Mouse (Mus musculus) adrenal gland (tissue): Measurements from ENCODE around the gene Clip3.

ENCODE experiments used
- intact Hi-C: fragments of 180-260 bp; cut with DNase I; formaldehyde crosslinking; loops from one replicate; pipeline ENCODE4 v1.15.1; 2025

Gene Clip3

GRCm38 (mm10) chr7:30294296-30294695 is 2.8 kb downstream of the Clip3 start:
- intact Hi-C loops = no loop called here

DNA sequence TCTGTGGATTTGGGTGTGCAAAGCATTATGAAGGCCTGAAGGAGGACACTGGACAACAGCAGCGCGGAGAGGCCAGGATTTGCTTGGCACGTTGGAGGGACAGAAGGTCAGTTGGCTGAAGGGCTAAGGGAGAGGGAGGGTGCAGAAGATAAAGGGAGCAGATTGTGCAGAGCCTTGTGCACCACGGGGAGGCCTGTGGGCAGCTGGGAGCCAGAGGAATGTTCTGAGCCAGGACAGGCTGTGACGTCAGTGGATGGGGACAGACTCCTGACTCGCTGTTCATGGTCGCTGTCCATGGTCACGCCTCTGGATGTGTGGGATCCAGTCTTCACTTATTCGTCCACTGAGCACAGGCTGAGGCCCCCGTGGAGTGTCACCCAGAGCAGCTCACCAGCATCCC is 3.6 kb downstream of the Clip3 start:
- intact Hi-C loops = no loop called here

DNA sequence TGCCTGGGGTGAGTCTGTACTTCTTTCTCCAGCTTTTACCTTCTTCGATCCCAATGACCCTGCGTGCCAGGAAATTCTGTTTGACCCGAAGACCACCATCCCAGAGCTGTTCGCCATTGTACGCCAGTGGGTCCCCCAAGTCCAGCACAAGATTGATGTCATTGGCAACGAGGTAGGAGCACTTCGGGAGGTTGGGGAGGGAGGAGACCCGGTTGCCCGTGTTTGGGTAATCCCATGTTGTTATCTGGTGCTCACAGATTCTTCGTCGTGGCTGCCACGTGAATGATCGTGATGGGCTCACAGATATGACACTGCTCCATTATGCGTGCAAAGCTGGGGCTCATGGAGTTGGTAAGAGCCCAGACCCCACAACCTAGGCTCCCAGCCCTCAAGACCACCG is 5.3 kb downstream of the Clip3 start:
- intact Hi-C loops = no loop called here

DNA sequence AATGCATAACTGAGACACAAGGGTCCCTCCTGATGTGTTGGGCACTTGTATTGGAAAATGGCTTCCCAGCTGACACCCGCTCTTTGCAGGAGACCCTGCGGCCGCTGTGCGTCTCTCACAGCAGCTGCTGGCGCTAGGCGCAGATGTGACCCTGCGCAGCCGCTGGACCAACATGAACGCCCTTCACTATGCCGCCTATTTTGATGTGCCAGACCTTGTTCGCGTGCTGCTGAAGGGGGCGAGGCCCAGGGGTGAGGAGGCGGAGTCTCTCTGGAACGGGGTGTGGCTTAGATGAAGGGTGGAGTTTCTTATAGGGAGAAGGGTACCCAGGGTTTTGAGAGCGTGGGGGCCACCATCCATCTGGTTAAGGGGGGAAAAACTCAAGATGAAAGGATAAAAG is 5.7 kb downstream of the Clip3 start:
- intact Hi-C loops = no loop called here

DNA sequence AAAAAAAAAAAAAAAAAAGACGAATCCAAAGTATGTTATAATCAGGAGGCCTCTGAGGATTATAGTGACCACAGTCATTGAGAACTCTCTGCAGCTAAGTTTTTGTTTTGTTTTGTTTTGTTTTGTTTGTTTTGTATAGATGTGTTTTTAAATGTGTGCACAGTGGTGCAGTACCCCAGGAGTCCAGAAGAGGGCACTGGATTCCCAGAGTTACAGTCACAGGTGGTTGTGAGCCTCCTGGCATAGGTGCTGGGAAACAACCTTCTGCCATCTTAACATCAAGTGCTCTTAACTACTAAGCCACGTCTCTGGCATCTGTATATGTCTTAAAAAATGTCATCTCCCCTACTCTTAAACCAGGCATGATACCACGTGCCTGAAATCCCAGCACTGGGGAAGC is 9.4 kb downstream of the Clip3 start:
- intact Hi-C loops = no loop called here

DNA sequence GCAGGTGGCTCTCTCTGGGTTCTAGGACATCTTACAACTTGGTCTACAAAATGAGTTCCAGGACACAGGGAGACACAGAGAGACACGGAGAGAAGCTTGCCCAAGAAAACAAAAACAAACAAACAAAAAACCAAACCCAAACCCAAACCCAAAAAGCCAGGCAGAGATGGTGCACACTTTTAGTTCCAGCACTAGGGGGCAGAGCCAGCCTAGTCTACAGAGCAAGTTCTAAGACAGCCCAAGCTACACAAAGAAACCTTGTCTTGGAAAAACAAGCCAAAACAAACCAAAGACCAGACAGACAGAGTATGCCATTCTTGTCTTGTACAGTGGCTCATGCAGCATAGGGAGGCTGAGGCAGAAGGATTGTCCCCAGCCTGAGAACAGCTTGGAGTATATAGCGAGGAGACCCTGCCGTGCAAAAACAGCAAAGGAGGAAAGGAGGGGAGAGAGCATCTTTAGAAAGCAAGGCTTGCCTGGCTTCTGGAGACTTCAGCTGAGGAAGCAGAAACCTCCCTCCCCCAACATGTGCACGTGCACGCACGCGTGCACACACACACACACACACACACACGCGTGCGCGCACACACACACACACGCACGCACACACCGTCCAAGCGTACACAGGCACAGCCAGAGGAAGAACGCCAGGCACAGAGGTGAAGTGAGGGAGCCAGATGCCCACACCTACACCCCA is 14.7 kb downstream of the Clip3 start:
- intact Hi-C loops = no loop called here

GRCm38 (mm10) chr7:30308076-30309005 is 16.8 kb downstream of the Clip3 start, which contains the start of gene Alkbh6:
Gene Alkbh6 (plus strand): TSS chr7:30308717.
- intact Hi-C loops = no loop called here

- intact Hi-C loops = no loop called here
Observed at GRCm38 (mm10) chr7:30309395-30310129, 18.0 kb downstream of the Clip3 start.

DNA sequence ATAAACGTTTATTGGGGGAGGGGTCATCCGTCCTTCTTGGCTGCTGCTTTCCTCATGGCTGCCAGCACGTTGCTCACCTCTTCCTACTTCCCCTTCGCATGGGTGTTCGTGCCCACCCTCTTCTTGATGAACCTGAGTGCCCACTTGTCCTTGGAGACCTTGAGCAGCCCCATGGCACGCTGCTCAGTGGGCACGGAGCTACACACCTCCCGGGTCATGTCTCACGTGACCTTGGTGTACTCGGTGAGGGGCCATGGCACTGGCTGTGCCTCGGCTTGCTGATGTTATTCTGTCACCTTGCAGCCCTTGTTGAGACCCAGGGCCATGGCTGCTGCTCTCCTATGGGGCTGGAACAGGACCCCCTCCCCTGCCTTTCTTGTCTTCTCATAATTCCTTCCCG is 18.6 kb downstream of the Clip3 start:
- intact Hi-C loops = no loop called here

DNA sequence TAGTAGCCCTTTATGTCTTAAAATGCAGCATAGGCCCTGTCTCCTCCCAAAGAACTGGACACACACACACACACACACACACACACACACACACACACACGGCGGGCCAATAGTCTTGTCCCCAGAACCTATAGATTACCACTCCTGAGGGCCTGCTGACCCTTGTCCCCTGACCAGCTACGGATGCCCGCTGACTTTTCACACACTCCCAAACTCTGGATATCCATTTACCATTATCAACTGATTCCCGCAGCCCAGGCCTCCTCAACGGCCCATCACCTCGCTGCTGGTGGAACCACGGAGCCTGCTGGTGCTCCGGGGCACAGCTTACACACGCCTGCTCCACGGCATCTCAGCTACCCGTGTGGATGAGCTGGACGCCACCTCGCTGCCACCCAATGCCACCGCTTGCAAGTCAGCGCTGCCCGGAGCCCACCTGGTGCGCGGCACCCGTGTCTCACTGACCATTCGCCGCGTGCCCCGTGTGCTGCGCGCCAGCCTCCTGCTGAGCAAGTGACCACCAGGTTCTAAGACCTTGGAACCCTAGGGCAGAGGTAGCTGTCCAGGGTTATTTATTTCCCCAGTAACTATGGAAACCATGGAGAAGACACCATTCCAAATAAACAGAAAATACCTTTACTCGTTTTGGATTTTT is 22.3 kb downstream of the Clip3 start:
- intact Hi-C loops = no loop called here

DNA sequence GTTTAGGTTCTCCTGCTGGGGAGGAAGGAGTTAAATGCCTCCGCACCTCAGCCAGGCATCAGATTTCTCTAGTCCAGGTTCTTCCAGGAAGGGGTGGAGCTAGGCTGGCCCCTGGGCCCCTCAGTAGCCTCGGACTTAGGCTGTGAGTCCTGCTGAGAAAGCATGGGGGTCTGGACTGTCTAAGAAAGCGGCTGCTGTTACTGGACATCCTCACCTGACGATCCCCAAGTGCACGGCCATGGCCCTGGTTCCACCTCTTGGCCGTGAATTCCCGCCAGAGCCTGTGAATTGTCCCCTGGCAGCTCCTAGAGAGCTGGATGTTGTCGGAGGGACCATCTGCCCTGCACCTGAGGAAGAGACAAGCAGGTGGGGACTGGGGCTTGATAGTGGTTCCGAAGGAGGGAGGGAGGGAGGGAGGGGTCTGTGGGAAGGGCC is 23.2 kb downstream of the Clip3 start, which contains the start of gene Syne4:
Syne4 (plus strand) TSS at position 87 of the 435 bp plus-strand sequence.
- intact Hi-C loops = no loop called here

DNA sequence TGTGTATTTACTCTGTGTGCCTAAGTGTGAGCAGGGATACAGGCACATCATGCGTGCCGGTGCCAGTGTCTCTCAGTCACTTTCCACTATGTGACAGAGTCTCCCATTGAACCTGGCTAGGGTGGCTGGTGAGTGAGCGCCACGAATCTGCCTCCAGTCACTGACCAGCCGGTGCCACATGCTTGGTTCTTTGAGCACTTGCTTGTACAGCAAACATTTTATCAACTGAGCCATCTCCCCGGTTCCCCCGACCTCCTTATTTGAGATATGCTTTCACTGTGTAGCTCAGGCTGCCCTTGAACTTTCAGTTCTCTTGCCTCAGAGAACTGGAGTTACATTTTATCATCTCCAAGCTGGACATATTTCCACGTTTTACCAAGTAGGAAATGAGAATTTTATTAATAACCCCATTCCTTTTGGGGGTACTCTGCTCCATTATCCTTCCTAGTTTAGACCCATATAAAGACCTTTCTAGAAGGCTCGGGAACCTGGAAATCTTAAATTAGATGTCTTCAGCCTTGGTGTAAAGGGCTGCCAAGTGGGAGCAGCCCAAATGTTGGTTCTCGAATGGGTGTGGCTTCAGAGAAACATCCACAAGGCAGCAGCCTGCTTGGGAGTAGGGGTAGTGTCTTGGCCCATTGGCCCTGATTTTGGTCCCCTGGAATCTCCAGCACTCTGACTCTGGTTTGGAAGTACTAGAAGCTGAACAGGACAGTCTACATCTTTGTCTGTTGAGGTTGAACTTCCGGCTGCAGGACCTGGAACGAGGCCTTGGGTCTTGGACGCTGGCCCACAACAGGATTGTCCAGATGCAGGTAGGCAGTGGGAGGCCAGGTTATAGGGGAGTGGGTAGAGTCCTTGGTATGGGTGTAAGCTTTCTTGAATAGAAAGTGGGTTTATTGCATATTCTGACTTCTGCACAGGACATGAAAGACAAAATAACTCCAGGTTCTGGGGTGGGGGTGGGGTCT is 24.3 kb downstream of the Clip3 start:
- intact Hi-C loops = no loop called here

DNA sequence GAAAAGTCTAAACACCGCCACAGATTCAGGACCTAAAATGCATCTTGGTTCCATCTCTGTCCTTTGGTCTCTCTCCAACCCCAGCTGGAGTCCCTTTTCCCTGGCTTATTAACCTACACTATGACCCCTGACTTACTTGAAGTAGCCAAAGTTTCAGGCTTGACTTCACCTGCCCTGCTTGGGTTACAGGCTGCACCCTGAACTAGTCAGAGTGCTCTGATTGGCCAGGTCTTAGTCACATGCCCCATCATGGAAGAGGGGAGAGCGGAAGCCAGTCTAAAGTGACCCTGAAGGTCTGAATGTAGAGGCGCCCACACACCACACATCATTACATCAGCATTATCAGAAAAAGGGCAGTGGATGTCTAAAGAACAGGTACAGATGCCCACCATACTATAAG is 26.6 kb downstream of the Clip3 start:
- intact Hi-C loops = no loop called here

DNA sequence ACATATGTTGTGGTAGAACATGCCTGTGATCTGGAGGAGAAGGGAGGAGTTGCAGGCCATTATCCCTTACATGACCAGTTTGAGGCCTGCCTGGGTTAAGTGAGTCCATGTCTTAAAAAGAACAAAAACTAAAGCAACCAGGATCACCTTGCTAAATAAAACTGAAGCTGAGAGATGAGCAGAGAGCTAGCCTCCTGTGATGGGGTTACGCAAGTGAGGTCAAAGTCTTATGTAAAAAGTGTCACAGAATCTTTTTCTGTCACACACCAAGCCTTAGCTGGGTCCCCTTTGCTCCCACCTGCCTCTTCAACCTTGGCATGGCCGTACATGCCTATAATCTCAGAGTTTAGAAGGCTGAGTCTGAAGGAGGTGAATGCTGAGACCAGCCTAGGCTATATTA is 29.4 kb downstream of the Clip3 start:
- intact Hi-C loops = no loop called here

GRCm38 (mm10) chr7:30321539-30322284 is 30.2 kb downstream of the Clip3 start, which contains the start of gene E130208F15Rik:
Gene E130208F15Rik (plus strand): TSS chr7:30321740.
- intact Hi-C loops = no loop called here

DNA sequence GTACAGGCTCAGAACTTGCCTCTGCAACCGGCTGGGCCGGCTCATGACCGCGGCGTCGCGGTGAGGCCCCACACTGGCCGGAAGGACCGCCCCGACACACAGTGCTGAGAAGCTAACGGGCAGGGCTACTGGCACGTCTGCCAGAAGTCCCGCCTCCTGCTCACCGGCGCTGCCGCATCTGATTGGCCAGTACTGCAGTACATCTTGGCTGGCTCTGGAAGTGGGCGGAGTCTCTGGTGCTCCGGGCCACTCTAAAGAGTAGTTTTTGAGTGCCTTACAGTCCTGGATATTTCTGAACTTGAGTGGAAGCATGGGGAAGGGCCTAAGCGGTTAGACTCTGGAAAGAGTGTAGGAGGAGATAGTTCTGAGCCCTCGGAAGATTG is 30.7 kb downstream of the Clip3 start:
- intact Hi-C loops = no loop called here

DNA sequence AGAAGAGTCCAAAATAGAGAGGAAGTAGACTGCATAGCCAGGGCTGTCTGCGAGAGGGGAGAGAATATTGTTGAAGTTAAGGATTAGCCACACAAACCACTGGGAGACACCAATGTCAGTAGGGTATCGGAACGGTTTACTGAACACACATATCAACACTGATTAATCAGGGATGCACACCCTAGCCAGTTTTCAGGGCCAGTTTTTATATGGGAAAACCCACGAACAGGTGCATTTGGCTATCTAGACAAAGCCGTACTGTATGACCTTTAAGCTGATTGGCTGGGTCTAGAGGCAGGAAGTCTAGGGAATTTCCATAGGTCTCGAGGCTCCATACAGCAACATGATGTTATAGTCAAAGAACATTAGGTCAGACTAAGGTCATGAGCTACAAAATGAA is 31.3 kb downstream of the Clip3 start:
- intact Hi-C loops = no loop called here

DNA sequence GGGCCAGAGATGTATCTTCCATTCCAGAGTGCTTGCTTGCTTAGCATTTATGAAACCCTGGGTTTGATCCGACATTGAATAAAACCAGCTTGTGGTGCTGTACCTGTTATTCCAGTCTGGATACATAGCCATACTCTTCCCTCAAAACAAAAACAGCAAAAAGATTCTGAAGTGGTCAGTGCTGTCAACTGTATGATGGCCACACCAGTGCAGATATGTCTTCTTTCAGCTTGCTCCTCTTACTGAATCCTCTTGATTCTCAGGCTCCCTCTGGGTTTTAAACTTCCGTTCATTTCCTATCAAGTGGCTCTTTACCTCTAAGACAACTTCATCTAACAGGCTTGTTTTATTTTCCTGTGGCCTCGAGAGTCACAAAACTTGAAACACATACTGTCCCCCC is 32.3 kb downstream of the Clip3 start, which contains the start of gene Sdhaf1:
Sdhaf1 (minus strand) TSS at position 101 of the 400 bp plus-strand sequence.
- intact Hi-C loops = no loop called here

DNA sequence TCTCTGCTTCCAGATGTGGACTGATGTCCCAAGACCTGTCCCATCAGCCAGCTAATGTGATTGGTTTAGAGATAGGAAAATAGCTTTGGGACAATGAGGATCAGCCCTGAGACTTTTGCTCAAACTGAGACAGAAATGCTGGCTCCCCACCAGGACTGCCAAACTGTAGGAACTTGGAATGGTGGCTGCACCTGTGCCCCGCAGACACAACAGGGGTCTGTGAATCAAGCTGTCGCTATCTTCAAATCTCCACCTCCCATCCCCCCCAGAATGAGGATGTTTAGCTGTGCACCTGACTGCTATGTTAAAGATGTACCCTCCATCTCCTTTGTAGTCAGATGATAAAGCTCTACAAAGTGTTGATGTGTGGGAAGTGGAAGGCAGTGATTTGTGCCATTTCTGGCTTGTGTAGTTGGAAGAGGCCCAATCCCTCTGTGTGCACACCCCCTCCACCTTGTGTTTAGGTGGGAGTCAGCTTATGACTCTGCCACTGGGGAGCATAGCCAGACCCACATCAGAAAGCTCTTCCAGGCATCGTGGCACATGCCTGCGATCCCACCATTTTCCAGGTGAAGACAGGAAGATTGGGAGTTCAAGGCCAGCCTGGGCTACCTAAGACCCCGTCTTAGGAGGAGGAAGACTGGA is 32.9 kb downstream of the Clip3 start:
- intact Hi-C loops = no loop called here
